Mouse (Mus musculus) heart, postnatal 0 days (tissue): ENCODE results near the gene Hipk2.

Experiments
- CTCF ChIP-seq: IDR thresholded peaks from 2 replicates; pipeline ENCODE4 v1.5.1; 2016; ENCODE audit warnings: antibody characterized with exemption, control low read depth, low read depth
- EP300 ChIP-seq: IDR thresholded peaks from 2 replicates; pipeline ENCODE4 v1.6.1; 2016; ENCODE audit warnings: antibody characterized with exemption, low read depth

DNA sequence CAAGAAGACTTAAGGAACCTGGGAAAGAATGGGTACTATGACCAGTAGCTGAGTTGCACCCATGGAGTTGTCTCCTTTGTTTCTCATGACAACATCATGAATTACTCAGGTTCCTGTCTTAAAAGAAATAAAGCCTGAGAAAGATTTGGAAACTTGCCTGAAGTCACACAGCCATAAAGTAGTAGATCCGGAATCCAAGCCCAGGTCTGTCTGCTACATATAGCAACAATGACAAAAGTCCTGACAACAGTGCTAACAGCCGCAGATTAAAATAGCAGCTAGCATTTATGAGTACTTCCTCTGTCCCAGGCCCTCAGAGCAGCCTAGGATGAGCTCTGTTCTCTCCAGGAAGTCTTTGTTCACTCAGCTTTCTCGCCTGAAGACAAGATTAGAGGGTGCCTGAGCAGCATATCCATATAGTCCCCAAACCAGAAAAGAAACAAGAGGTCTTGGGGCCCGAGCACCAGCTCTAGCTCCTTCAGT, 69.0 kb downstream of the Hipk2 start:
- TF ChIP-seq CTCF = no peak
- TF ChIP-seq EP300 = no peak
